ENCODE assay signal across 14 mouse cellular contexts in genomic region chr10:60419624-60420023, GRCm38 (mm10). TPM values are rescaled to one million over a fixed set of nuclear protein-coding genes. Genes with fewer than 3 reads are reported as not detected.
DNase-seq lines count a peak whose midpoint lies in the region; TF ChIP-seq lines count a peak whose summit lies in the region.
"Had no signal": no experiment of that assay in that cellular context is flagged by ENCODE, and none has a peak within 500 bp of the region (broad histone marks: within the 10 kb centered on the region; RNA-seq: fewer than 3 reads in every experiment).

No protein-coding gene starts in this region.

- H3K4me2 ChIP-seq in CH12.LX (ENCODE audit: insufficient read depth, low read depth, poor library complexity, severe bottlenecking), result no peak overlapping the region
- H3K4me2 ChIP-seq: hindbrain, embryonic 12.5 days; stomach, embryonic 15.5 days had no signal

- H3K4me1 ChIP-seq in CH12.LX (ENCODE audit: control insufficient read depth in 1 of 2, insufficient read depth in 2 of 2), result peaks cover 0 to 14% of the 10 kb centered on the region in 2 experiments; a peak in 3 of 4 replicates
- H3K4me1 ChIP-seq in MEL (ENCODE audit: control insufficient read depth in 1 of 2, insufficient read depth in 2 of 2, low read length in 2 of 2), result no peaks in the 10 kb centered on the region
- H3K4me1 ChIP-seq: hindbrain, embryonic 12.5 days; stomach, embryonic 15.5 days had no signal

- H3K79me2 ChIP-seq in CH12.LX (replicated peaks; ENCODE audit: control insufficient read depth, extremely low read depth, insufficient read depth, poor library complexity, severe bottlenecking) (no peaks in the 10 kb centered on the region), MEL (ENCODE audit: control insufficient read depth, insufficient read depth, low read length, poor library complexity) (no peaks in the 10 kb centered on the region)

- H3K27me3 ChIP-seq in CH12.LX (replicated peaks), result peaks cover 5% of the 10 kb centered on the region
- no peaks in the 10 kb centered on the region for H3K27me3 ChIP-seq in MEL (ENCODE audit: control insufficient read depth in 1 of 2, insufficient read depth in 2 of 2, low read length in 2 of 2)
- H3K27me3 ChIP-seq: hindbrain, embryonic 12.5 days; stomach, embryonic 15.5 days had no signal

- intact Hi-C loops in heart, postnatal 25 days (cut with DNase I), result loop anchor here (2.0 kb wide), 1 partner anchor 337 kb away; no protein-coding TSS in a partner anchor

- no peak overlapping the region for H3K27ac ChIP-seq in layer of hippocampus, adult 2 months
- H3K27ac ChIP-seq in CH12.LX (ENCODE audit: insufficient read depth, low read depth), result no peak overlapping the region
- no peak overlapping the region for H3K27ac ChIP-seq in MEL (ENCODE audit: control insufficient read depth, low read depth, low read length)
- H3K27ac ChIP-seq: hindbrain, embryonic 12.5 days; stomach, embryonic 15.5 days had no signal

- no peak overlapping the region for H3K4me3 ChIP-seq in layer of hippocampus, adult 2 months
- H3K4me3 ChIP-seq in CH12.LX (replicated peaks in 1 of 3; ENCODE audit: low read depth in 2 of 3, low read length in 2 of 3, poor library complexity in 1 of 3), result no peak overlapping the region
- no peak overlapping the region for H3K4me3 ChIP-seq in MEL (ENCODE audit: control insufficient read depth in 1 of 2, insufficient read depth in 1 of 2, low read depth in 2 of 2, low read length in 2 of 2)
- H3K4me3 ChIP-seq: hindbrain, embryonic 12.5 days; myocyte; stomach, embryonic 15.5 days had no signal

- H3K9ac ChIP-seq in CH12.LX (ENCODE audit: insufficient read depth, low read depth) (no peak overlapping the region), MEL (ENCODE audit: control insufficient read depth, low read depth, low read length, poor library complexity, severe bottlenecking) (no peak overlapping the region)
- H3K9ac ChIP-seq: hindbrain, embryonic 12.5 days; stomach, embryonic 15.5 days had no signal

- dilution Hi-C loops in CH12.LX (cut with MboI; ENCODE audit: extremely low pct_ligation_motif_present, extremely low pct_unique_long_range_greater_than_20kb, low sequenced_read_pairs), result no loop called here

- H3K9me3 ChIP-seq in CH12.LX (replicated peaks; ENCODE audit: low read length) (no peaks in the 10 kb centered on the region), MEL (replicated peaks; ENCODE audit: insufficient read depth, low read length) (no peaks in the 10 kb centered on the region)
- H3K9me3 ChIP-seq: hindbrain, embryonic 12.5 days; stomach, embryonic 15.5 days had no signal

- TF ChIP-seq EP300 in CH12.LX (IDR thresholded peaks at IDR 0.05; ENCODE audit: low read length) (no peak), MEL (IDR thresholded peaks at IDR 0.05; ENCODE audit: low read depth in 1 of 2, low read length in 2 of 2) (no peak)

- in situ Hi-C loops in CH12.LX (cut with MboI; ENCODE audit: low pct_ligation_motif_present, low pct_unique_long_range_greater_than_20kb, low sequenced_read_pairs), result loop anchor here (10.0 kb wide), 1 partner anchor 105 kb away; no protein-coding TSS in a partner anchor

- TF ChIP-seq RAD21 in CH12.LX (IDR thresholded peaks at IDR 0.05; ENCODE audit: low read depth, low read length) (peak; percentile 27), MEL (IDR thresholded peaks at IDR 0.05; ENCODE audit: low read depth, low read length) (no peak; the same call in 1 of the 2 replicates)

- H3K36me3 ChIP-seq in CH12.LX (replicated peaks in 1 of 2; ENCODE audit: control insufficient read depth in 1 of 2, insufficient read depth in 1 of 2, low read length in 1 of 2), result no peaks in the 10 kb centered on the region
- H3K36me3 ChIP-seq in MEL (ENCODE audit: control insufficient read depth in 1 of 2, insufficient read depth in 2 of 2, low read length in 2 of 2), result no peaks in the 10 kb centered on the region
- H3K36me3 ChIP-seq: hindbrain, embryonic 12.5 days; stomach, embryonic 15.5 days had no signal

- no peak for DNase-seq in layer of hippocampus, adult 2 months (ENCODE audit: low spot score in 2 of 2)
- no peak for DNase-seq in layer of hippocampus, postnatal 14 days (ENCODE audit: low spot score in 2 of 2)
- DNase-seq in CH12.LX (ENCODE audit: extremely low read depth) (no peak), MEL (ENCODE audit: low read depth, low spot score) (no peak)
- DNase-seq in induced T-regulatory cell, adult 2 months (ENCODE audit: low read depth), result peak; percentile 47
- DNase-seq in right cerebral cortex, postnatal 4 days, result no peak
- no peak for DNase-seq in layer of hippocampus, adult 11-12 months (ENCODE audit: low spot score)
- no peak for DNase-seq in heart, postnatal 25 days (ENCODE audit: low spot score)
- DNase-seq: heart, adult 18-20 months; kidney, postnatal 14 days; left cerebral cortex, postnatal 4 days had no signal

- peak; percentile 63 for TF ChIP-seq CTCF in layer of hippocampus, adult 2 months (conservative IDR thresholded peaks at IDR 0.05)
- TF ChIP-seq CTCF in CH12.LX (conservative IDR thresholded peaks at IDR 0.05 in 1 of 2, IDR thresholded peaks at IDR 0.05 in 1 of 2; ENCODE audit: low read depth in 2 of 2, low read length in 2 of 2) (peak; percentile 68 to 75), MEL (IDR thresholded peaks at IDR 0.05 in 2 of 3, conservative IDR thresholded peaks at IDR 0.05 in 1 of 3; ENCODE audit: control insufficient read depth in 1 of 3, insufficient read depth in 1 of 3, low read depth in 2 of 3, low read length in 3 of 3, poor library complexity in 1 of 3, severe bottlenecking in 1 of 3) (peak; percentile 50 to 74 (median 71))

- TF ChIP-seq POLR2A in CH12.LX (IDR thresholded peaks at IDR 0.05; ENCODE audit: low read depth, low read length) (no peak), MEL (IDR thresholded peaks at IDR 0.05; ENCODE audit: control insufficient read depth in 1 of 2, insufficient read depth in 1 of 2, low read depth in 1 of 2, low read length in 2 of 2, poor library complexity in 1 of 2) (no peak)

TF ChIP-seq in CH12.LX, 34 proteins besides CTCF, POLR2A, EP300 and RAD21:
- no peak for TF ChIP-seq HCFC1 (IDR thresholded peaks at IDR 0.05; ENCODE audit: low read depth, low read length)
- peak; percentile 10 for TF ChIP-seq SMC3 (IDR thresholded peaks at IDR 0.05; ENCODE audit: low read depth, low read length)
- no peak for TF ChIP-seq CHD1 (IDR thresholded peaks at IDR 0.05; ENCODE audit: low read depth, low read length)
- TF ChIP-seq KAT2A (IDR thresholded peaks at IDR 0.05; ENCODE audit: insufficient replicate concordance, low read length), result no peak
- TF ChIP-seq MAZ (IDR thresholded peaks at IDR 0.05; ENCODE audit: low read depth, low read length), result no peak
- no peak for TF ChIP-seq UBTF (IDR thresholded peaks at IDR 0.05; ENCODE audit: low read depth, low read length)
TF ChIP-seq in CH12.LX: peak in this region for 1.

TF ChIP-seq in MEL, 35 proteins besides CTCF, POLR2A, EP300 and RAD21:
- TF ChIP-seq MAX (IDR thresholded peaks at IDR 0.05; ENCODE audit: low read length), result no peak
- TF ChIP-seq POLR2AphosphoS2 (IDR thresholded peaks at IDR 0.05; ENCODE audit: low read length), result no peak
- no peak for TF ChIP-seq TBP (IDR thresholded peaks at IDR 0.05; ENCODE audit: low read depth, low read length)
- no peak for TF ChIP-seq ETS1 (IDR thresholded peaks at IDR 0.05; ENCODE audit: low read depth, low read length)
- no peak for TF ChIP-seq MEF2A (IDR thresholded peaks at IDR 0.05; ENCODE audit: extremely low read depth, insufficient replicate concordance, low read depth, low read length, poor library complexity, severe bottlenecking)
- TF ChIP-seq MYB (IDR thresholded peaks at IDR 0.05; ENCODE audit: low read depth, low read length), result no peak
- no peak for TF ChIP-seq UBTF (IDR thresholded peaks at IDR 0.05; ENCODE audit: borderline replicate concordance, insufficient read depth, low read depth, low read length)
- no peak for TF ChIP-seq SIN3A (IDR thresholded peaks at IDR 0.05; ENCODE audit: low read length)
- TF ChIP-seq ZC3H11A (IDR thresholded peaks at IDR 0.05; ENCODE audit: low read depth, low read length), result no peak
- no peak for TF ChIP-seq USF1 (IDR thresholded peaks at IDR 0.05; ENCODE audit: low read depth, low read length)
- TF ChIP-seq NELFE (IDR thresholded peaks at IDR 0.05; ENCODE audit: low read depth, low read length), result no peak
- TF ChIP-seq NRF1 (IDR thresholded peaks at IDR 0.05; ENCODE audit: insufficient read depth, low read depth, low read length, poor library complexity, severe bottlenecking), result no peak
- TF ChIP-seq MAZ (IDR thresholded peaks at IDR 0.05; ENCODE audit: low read depth, low read length), result no peak
- no peak for TF ChIP-seq TCF12 (IDR thresholded peaks at IDR 0.05; ENCODE audit: low read depth, low read length)
- no peak for TF ChIP-seq SMC3 (IDR thresholded peaks at IDR 0.05; ENCODE audit: low read depth, low read length)
- no peak for TF ChIP-seq GABPA (IDR thresholded peaks at IDR 0.05; ENCODE audit: low read depth, low read length)
- no peak for TF ChIP-seq ZNF384 (IDR thresholded peaks at IDR 0.05; ENCODE audit: low read depth, low read length)
- TF ChIP-seq JUND (IDR thresholded peaks at IDR 0.05; ENCODE audit: low read depth, low read length), result no peak
- TF ChIP-seq RCOR1 (IDR thresholded peaks at IDR 0.05; ENCODE audit: low read depth, low read length), result no peak
TF ChIP-seq in MEL: peak in this region for 0.

RNA-seq across cellular contexts. Expression of gene Gm17455, which starts 20.1 kb away (rescaled TPM):
- not detected for total RNA-seq in layer of hippocampus, adult 2 months (2021)
- 1 to 10 TPM; 2.2 to 3.1 TPM for total RNA-seq in layer of hippocampus, postnatal 14 days (2021)
- total RNA-seq in CH12.LX (2012; rRNA removed) (not detected in 2 replicates), CH12.LX (2014; rRNA removed) (not detected in 2 replicates), MEL (2012; rRNA removed) (not detected in 2 replicates)
- polyA plus RNA-seq in CH12.LX (2012; ENCODE audit: insufficient read length, low read depth) (not detected in 2 replicates), MEL (2012; ENCODE audit: insufficient read depth in 1 of 2, insufficient read length in 2 of 2, low read depth in 1 of 2, low replicate concordance in 2 of 2, missing spikeins in 1 of 2) (not detected)
- not detected for total RNA-seq in heart, postnatal 25 days (2021)
- total RNA-seq: heart, adult 18-20 months had no signal
